Mouse (Mus musculus) gastrocnemius, postnatal 10 days (tissue): ENCODE data around the gene Ndufs4. TPM values are rescaled to one million over a fixed set of nuclear protein-coding genes. Genes with fewer than 3 reads are reported as not detected.

Experiments used
- total RNA-seq, 2 experiments: library from RNA; stranded (reverse); gene quantifications; 2 replicates each; pipeline ENCODE4 v1.2.3; 2021

Gene Ndufs4
- total RNA-seq, 2 experiments from 2014 or later: 332 to 384 TPM

Other genes starting within 250 kb of the Ndufs4 start
- 10 to 100 TPM; 21.9 to 22.6 TPM for gene Fst, start 70.7 kb upstream of the Ndufs4 start, total RNA-seq